Mouse (Mus musculus): ENCODE data around the gene Irx4.

- TF ChIP-seq POLR2A (IDR thresholded peaks at IDR 0.05; ENCODE audit: extremely low read depth, insufficient read depth, low read length) (no peak), CTCF (IDR thresholded peaks at IDR 0.05; ENCODE audit: low read depth, low read length) (no peak)
Observed at GRCm38 (mm10) chr13:73299322-73299721, 39.0 kb downstream of the Irx4 start.

All from liver, adult 2 months (tissue).